Mouse (Mus musculus): ENCODE measurements around the gene Pth2. TPM values are rescaled to one million over a fixed set of nuclear protein-coding genes. Genes with fewer than 3 reads are reported as not detected.

Pth2 gene
- polyA plus RNA-seq, 1 experiment: not detected

GRCm38 (mm10) chr7:45154993-45155514 lies 25.7 kb upstream of the Pth2 start:
- no peak for TF ChIP-seq POLR2A (IDR thresholded peaks at IDR 0.05; ENCODE audit: borderline replicate concordance, insufficient read depth, low read length)
- peak; percentile 58 for TF ChIP-seq CTCF (IDR thresholded peaks at IDR 0.05; ENCODE audit: borderline replicate concordance, insufficient read depth, low read depth, low read length)
- 52% methylated on average over 12 of the region's 12 CpGs for WGBS
- H3K27ac ChIP-seq (ENCODE audit: insufficient read depth, low read length): peak overlapping the region; percentile 62; the same call in 1 of the 2 replicates
- no peaks in the 10 kb centered on the region for H3K4me1 ChIP-seq (ENCODE audit: control insufficient read depth, insufficient read depth, low read length)
- peak; percentile 67 to 70 for DNase-seq
- H3K27me3 ChIP-seq (ENCODE audit: control insufficient read depth, insufficient read depth, low read length): no peaks in the 10 kb centered on the region
- H3K4me3 ChIP-seq (replicated peaks; ENCODE audit: insufficient read depth, low read depth, low read length): peak overlapping the region; percentile 96

- 85% methylated on average over 9 of the region's 9 CpGs for WGBS
- H3K4me1 ChIP-seq (ENCODE audit: control insufficient read depth, insufficient read depth, low read length): no peaks in the 10 kb centered on the region
- TF ChIP-seq POLR2A (IDR thresholded peaks at IDR 0.05; ENCODE audit: borderline replicate concordance, insufficient read depth, low read length) (no peak), CTCF (IDR thresholded peaks at IDR 0.05; ENCODE audit: borderline replicate concordance, insufficient read depth, low read depth, low read length) (no peak)
- H3K4me3 ChIP-seq (replicated peaks; ENCODE audit: insufficient read depth, low read depth, low read length): no peak overlapping the region
- H3K27ac ChIP-seq (ENCODE audit: insufficient read depth, low read length): no peak overlapping the region
- no peaks in the 10 kb centered on the region for H3K27me3 ChIP-seq (ENCODE audit: control insufficient read depth, insufficient read depth, low read length)
- DNase-seq: no peak
Measured at GRCm38 (mm10) chr7:45155590-45155989, 25.2 kb upstream of the Pth2 start.

GRCm38 (mm10) chr7:45156206-45156605 lies 24.6 kb upstream of the Pth2 start:
- no peak overlapping the region for H3K27ac ChIP-seq (ENCODE audit: insufficient read depth, low read length)
- 93% methylated on average over 15 of the region's 15 CpGs for WGBS
- DNase-seq: no peak
- no peaks in the 10 kb centered on the region for H3K27me3 ChIP-seq (ENCODE audit: control insufficient read depth, insufficient read depth, low read length)
- no peaks in the 10 kb centered on the region for H3K4me1 ChIP-seq (ENCODE audit: control insufficient read depth, insufficient read depth, low read length)
- H3K4me3 ChIP-seq (replicated peaks; ENCODE audit: insufficient read depth, low read depth, low read length): no peak overlapping the region
- TF ChIP-seq POLR2A (IDR thresholded peaks at IDR 0.05; ENCODE audit: borderline replicate concordance, insufficient read depth, low read length) (no peak), CTCF (IDR thresholded peaks at IDR 0.05; ENCODE audit: borderline replicate concordance, insufficient read depth, low read depth, low read length) (no peak)

GRCm38 (mm10) chr7:45157459-45157858 lies 23.3 kb upstream of the Pth2 start:
- Histone ChIP-seq H3K27ac (ENCODE audit: insufficient read depth, low read length) (no peak overlapping the region), H3K4me3 (replicated peaks; ENCODE audit: insufficient read depth, low read depth, low read length) (no peak overlapping the region), H3K4me1 (ENCODE audit: control insufficient read depth, insufficient read depth, low read length) (peaks cover under 1% of the 10 kb centered on the region; the same call in 1 of the 2 replicates), H3K27me3 (ENCODE audit: control insufficient read depth, insufficient read depth, low read length) (no peaks in the 10 kb centered on the region)
- DNase-seq: no peak
- WGBS: 57% methylated on average over 14 of the region's 14 CpGs
- TF ChIP-seq POLR2A (IDR thresholded peaks at IDR 0.05; ENCODE audit: borderline replicate concordance, insufficient read depth, low read length): no peak
- no peak for TF ChIP-seq CTCF (IDR thresholded peaks at IDR 0.05; ENCODE audit: borderline replicate concordance, insufficient read depth, low read depth, low read length)

GRCm38 (mm10) chr7:45158991-45159390 lies 21.8 kb upstream of the Pth2 start:
- 92% methylated on average over 6 of the region's 6 CpGs for WGBS
- TF ChIP-seq POLR2A (IDR thresholded peaks at IDR 0.05; ENCODE audit: borderline replicate concordance, insufficient read depth, low read length) (no peak), CTCF (IDR thresholded peaks at IDR 0.05; ENCODE audit: borderline replicate concordance, insufficient read depth, low read depth, low read length) (no peak)
- Histone ChIP-seq H3K4me3 (replicated peaks; ENCODE audit: insufficient read depth, low read depth, low read length) (no peak overlapping the region), H3K27me3 (ENCODE audit: control insufficient read depth, insufficient read depth, low read length) (no peaks in the 10 kb centered on the region), H3K4me1 (ENCODE audit: control insufficient read depth, insufficient read depth, low read length) (peaks cover 5% of the 10 kb centered on the region; the same call in 1 of the 2 replicates), H3K27ac (ENCODE audit: insufficient read depth, low read length) (no peak overlapping the region)
- DNase-seq: no peak

- Histone ChIP-seq H3K4me1 (ENCODE audit: control insufficient read depth, insufficient read depth, low read length) (peaks cover 5% of the 10 kb centered on the region; the same call in 1 of the 2 replicates), H3K27ac (ENCODE audit: insufficient read depth, low read length) (no peak overlapping the region), H3K4me3 (replicated peaks; ENCODE audit: insufficient read depth, low read depth, low read length) (no peak overlapping the region), H3K27me3 (ENCODE audit: control insufficient read depth, insufficient read depth, low read length) (no peaks in the 10 kb centered on the region)
- WGBS: 93% methylated on average over 6 of the region's 6 CpGs
- no peak for DNase-seq
- TF ChIP-seq CTCF (IDR thresholded peaks at IDR 0.05; ENCODE audit: borderline replicate concordance, insufficient read depth, low read depth, low read length) (no peak), POLR2A (IDR thresholded peaks at IDR 0.05; ENCODE audit: borderline replicate concordance, insufficient read depth, low read length) (no peak)
Measured at GRCm38 (mm10) chr7:45160316-45160800, 20.4 kb upstream of the Pth2 start.

GRCm38 (mm10) chr7:45160866-45161265 lies 19.9 kb upstream of the Pth2 start:
- peaks cover 5% of the 10 kb centered on the region; the same call in 1 of the 2 replicates for H3K4me1 ChIP-seq (ENCODE audit: control insufficient read depth, insufficient read depth, low read length)
- WGBS: 79% methylated on average over 3 of the region's 3 CpGs
- DNase-seq: no peak
- H3K27ac ChIP-seq (ENCODE audit: insufficient read depth, low read length): no peak overlapping the region
- H3K4me3 ChIP-seq (replicated peaks; ENCODE audit: insufficient read depth, low read depth, low read length): no peak overlapping the region
- H3K27me3 ChIP-seq (ENCODE audit: control insufficient read depth, insufficient read depth, low read length): no peaks in the 10 kb centered on the region
- TF ChIP-seq CTCF (IDR thresholded peaks at IDR 0.05; ENCODE audit: borderline replicate concordance, insufficient read depth, low read depth, low read length) (no peak), POLR2A (IDR thresholded peaks at IDR 0.05; ENCODE audit: borderline replicate concordance, insufficient read depth, low read length) (no peak)
